Mouse (Mus musculus) left cerebral cortex, adult 2 months (tissue): ENCODE results near the gene Rap1gap. TPM values are rescaled to one million over a fixed set of nuclear protein-coding genes. Genes with fewer than 3 reads are reported as not detected.

Experiments
- DNase-seq, 2 experiments: peaks; one replicate each; pipeline ENCODE4 v3.0.0; 2021 to 2022; ENCODE audit warnings: low spot score in 2 of 2, mixed read lengths in 1 of 2; ENCODE audit errors: extremely low spot score in 1 of 2
- H3K27ac ChIP-seq: fragments of 200-600 bp; 2 replicates; pipeline ENCODE4 v1.8.1; 2022
- H3K4me3 ChIP-seq: fragments of 200-600 bp; 2 replicates; pipeline ENCODE4 v1.8.1; 2022
- CTCF ChIP-seq: fragments of 200-600 bp; IDR thresholded peaks from 2 replicates; pipeline ENCODE4 v1.8.1; 2022; ENCODE audit warnings: antibody characterized with exemption, mild to moderate bottlenecking, moderate library complexity
- intact Hi-C: fragments of 180-260 bp; cut with DNase I; formaldehyde crosslinking; loops from one replicate; pipeline ENCODE4 v1.15.1; 2025
- total RNA-seq, 2 experiments: library from RNA; stranded (reverse); gene quantifications; 2 replicates each; pipeline ENCODE4 v1.2.3; 2021

Gene Rap1gap
- total RNA-seq, 2 experiments from 2014 or later = 267 to 315 TPM

GRCm38 (mm10) chr4:137743791-137744190, 79.3 kb downstream of the Rap1gap start:
- no peak for TF ChIP-seq CTCF
- Histone ChIP-seq H3K4me3 (no peak overlapping the region), H3K27ac (no peak overlapping the region)
- DNase-seq = no peak
- intact Hi-C loops = no loop called here

- peak; percentile 67 for TF ChIP-seq CTCF
- Histone ChIP-seq H3K27ac (no peak overlapping the region), H3K4me3 (no peak overlapping the region)
- intact Hi-C loops = no loop called here
- DNase-seq = peak in 1 of 2 experiments; percentile 53
Measured at GRCm38 (mm10) chr4:137744433-137744918, 80.0 kb downstream of the Rap1gap start.

GRCm38 (mm10) chr4:137747091-137747490, 82.6 kb downstream of the Rap1gap start:
- DNase-seq = no peak
- H3K4me3 ChIP-seq = no peak overlapping the region
- intact Hi-C loops = no loop called here
- H3K27ac ChIP-seq = no peak overlapping the region
- no peak for TF ChIP-seq CTCF

- Histone ChIP-seq H3K27ac (no peak overlapping the region), H3K4me3 (no peak overlapping the region)
- DNase-seq = no peak
- TF ChIP-seq CTCF = no peak
- intact Hi-C loops = no loop called here
Measured at GRCm38 (mm10) chr4:137747590-137747989, 83.1 kb downstream of the Rap1gap start.

GRCm38 (mm10) chr4:137748726-137749125, 84.2 kb downstream of the Rap1gap start:
- H3K4me3 ChIP-seq = no peak overlapping the region
- no peak for DNase-seq
- intact Hi-C loops = no loop called here
- no peak overlapping the region for H3K27ac ChIP-seq
- TF ChIP-seq CTCF = no peak

GRCm38 (mm10) chr4:137749680-137750079, 85.2 kb downstream of the Rap1gap start:
- no peak overlapping the region for H3K27ac ChIP-seq
- no peak for DNase-seq
- no peak for TF ChIP-seq CTCF
- no peak overlapping the region for H3K4me3 ChIP-seq
- intact Hi-C loops = no loop called here

- no peak for DNase-seq
- intact Hi-C loops = no loop called here
- Histone ChIP-seq H3K27ac (no peak overlapping the region), H3K4me3 (no peak overlapping the region)
- TF ChIP-seq CTCF = no peak
Measured at GRCm38 (mm10) chr4:137750121-137750520, 85.6 kb downstream of the Rap1gap start.

GRCm38 (mm10) chr4:137751310-137751709, 86.8 kb downstream of the Rap1gap start:
- TF ChIP-seq CTCF = no peak
- H3K27ac ChIP-seq = no peak overlapping the region
- intact Hi-C loops = no loop called here
- no peak overlapping the region for H3K4me3 ChIP-seq
- no peak for DNase-seq

GRCm38 (mm10) chr4:137751717-137752116, 87.2 kb downstream of the Rap1gap start:
- Histone ChIP-seq H3K27ac (no peak overlapping the region), H3K4me3 (no peak overlapping the region)
- DNase-seq = no peak
- TF ChIP-seq CTCF = no peak
- intact Hi-C loops = no loop called here

- Histone ChIP-seq H3K27ac (no peak overlapping the region), H3K4me3 (no peak overlapping the region)
- TF ChIP-seq CTCF = no peak
- intact Hi-C loops = no loop called here
- DNase-seq = no peak
Measured at GRCm38 (mm10) chr4:137752471-137752870, 87.9 kb downstream of the Rap1gap start.

GRCm38 (mm10) chr4:137753199-137753598, 88.7 kb downstream of the Rap1gap start:
- Histone ChIP-seq H3K4me3 (no peak overlapping the region), H3K27ac (no peak overlapping the region)
- no peak for TF ChIP-seq CTCF
- no peak for DNase-seq
- intact Hi-C loops = no loop called here

- Histone ChIP-seq H3K27ac (no peak overlapping the region), H3K4me3 (no peak overlapping the region)
- TF ChIP-seq CTCF = no peak
- intact Hi-C loops = no loop called here
- DNase-seq = no peak
Measured at GRCm38 (mm10) chr4:137754446-137754845, 89.9 kb downstream of the Rap1gap start.

GRCm38 (mm10) chr4:137762886-137763285, 98.4 kb downstream of the Rap1gap start:
- TF ChIP-seq CTCF = no peak
- Histone ChIP-seq H3K27ac (no peak overlapping the region), H3K4me3 (no peak overlapping the region)
- no peak for DNase-seq
- intact Hi-C loops = no loop called here
